Mouse (Mus musculus): ENCODE data around the gene Tff2.
A peak's percentile ranks its signal among the peaks of the same experiment; 100 is the strongest.

Gene Tff2

DNA sequence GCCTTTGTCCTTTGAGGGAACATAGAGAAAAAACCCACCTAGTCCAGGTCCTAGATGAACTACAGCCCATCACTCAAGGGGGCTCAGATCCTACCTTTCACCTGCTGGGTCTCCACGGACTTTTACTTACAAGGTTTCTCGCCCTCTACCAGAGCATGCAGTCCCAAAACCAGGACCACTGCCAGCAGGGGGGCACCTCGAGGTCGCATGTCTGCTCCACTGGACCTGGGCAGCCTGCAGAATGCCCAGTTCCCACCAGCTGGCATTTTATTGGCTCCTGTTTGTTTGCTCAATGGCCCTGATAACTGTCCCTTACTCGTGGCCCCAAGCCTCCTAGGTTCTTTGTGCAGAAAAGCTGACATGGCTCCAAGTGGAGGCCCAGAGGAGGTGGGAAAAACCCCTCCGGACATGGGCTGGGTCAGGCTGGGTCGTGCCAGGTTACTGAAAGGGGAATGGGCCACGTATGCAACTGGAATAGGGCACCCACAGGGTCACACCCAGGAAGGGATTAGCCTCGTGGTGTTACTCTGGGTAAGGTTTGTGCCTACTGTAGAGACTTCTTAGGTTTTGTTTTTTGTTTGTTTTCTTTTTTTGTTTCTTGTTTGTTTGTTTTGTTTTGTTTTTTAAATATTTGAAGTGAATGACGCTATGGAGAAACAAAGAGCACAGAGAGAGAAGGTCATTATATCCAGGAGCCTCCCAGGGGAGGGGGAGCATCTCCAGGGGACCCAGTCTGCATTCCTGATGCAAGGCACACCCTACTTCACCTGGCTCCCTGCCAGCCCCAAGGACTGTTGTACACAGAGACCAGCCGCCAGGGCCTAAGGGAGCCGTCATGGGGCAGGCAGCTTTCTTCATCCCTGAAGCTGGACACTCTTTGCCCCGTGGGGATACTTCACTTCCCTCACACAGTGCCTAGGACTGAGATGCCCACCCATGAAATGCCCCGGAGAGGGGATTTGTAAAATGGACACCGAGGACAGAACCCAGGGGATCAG, at the start of gene Tff2:
Tff2 (minus strand) TSS at position 243 of the 998 bp plus-strand sequence.
- DNase-seq, result peak; percentile 12

DNA sequence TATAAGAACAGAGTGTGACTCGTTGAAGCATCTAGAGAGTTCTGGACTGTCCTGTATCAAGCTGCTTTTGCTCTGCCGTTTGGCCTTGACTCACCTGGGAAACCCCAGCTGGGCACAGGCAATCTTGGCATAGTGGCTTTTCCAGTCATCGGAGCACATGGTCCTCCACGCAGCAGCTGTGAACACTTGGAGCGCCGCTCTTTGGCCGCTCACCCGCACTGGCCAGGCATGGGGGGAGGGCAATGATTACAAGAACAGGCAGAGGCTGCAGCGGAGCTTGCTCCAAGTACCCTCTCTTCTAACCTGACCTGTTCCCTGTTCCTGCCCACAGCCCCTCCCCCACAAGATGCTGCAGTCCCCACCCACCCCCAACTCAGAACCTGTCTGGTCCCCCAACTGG, 49.3 kb upstream of the Tff2 start:
- DNase-seq, result no peak

DNA sequence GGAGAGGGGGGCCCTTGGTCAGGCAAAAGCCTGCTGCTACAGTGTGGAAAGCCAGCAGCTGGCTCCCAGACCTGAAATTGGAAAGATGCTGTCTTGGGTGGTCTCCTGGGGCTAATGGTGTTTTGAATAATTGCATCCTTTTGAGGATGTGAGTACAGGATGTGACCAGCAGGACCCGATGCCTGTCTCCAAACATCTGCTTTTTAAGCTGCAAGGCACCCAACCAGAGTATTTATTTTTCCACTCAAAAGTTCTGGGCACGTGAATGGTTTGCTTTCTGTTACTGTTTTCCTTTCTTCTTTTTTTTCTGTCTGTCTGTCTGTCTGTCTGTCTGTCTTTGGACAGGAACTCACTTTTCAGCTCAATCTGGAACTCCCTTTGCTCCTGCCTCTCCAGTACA, 48.6 kb upstream of the Tff2 start:
- no peak for DNase-seq

DNA sequence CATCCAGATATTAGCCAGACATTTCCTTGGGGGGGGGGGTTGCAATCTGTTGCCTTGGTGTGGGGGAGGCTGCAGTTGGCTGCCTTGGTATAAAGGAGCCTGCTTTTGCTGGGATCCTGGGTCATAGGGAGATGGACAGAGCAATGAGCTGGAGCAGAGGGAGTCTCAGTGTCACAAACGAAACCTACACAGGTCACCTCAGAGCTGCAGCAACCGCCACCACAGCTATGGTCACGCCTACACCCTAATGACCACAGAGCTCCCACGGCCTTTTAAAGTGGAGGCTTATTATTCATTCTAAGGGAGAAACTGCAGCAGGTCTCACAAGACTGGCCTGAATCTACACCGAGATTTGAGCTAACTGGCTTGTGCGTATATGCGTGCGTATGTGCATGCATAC, 47.7 kb upstream of the Tff2 start:
- DNase-seq, result no peak

DNA sequence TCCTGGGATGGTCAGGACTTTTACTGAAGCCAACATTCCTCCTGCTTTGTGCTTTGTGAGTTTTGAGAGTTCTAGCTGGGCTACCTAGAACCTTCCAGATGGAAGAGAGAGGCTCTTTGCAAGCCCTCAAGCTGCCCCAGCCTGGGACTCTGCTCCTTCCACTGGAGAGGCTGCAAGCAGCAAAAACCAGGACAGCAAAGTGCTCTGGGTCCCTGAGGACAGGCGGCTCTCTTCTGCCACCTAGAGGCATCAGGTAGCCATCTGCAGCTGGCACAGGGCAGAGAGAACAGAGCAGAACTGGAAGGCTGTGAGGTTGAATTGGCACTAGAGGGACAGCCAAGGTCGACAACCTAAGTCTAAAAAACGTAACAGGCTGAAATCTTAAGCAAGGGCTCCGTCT, 43.3 kb upstream of the Tff2 start:
- DNase-seq, result peak; percentile 82

DNA sequence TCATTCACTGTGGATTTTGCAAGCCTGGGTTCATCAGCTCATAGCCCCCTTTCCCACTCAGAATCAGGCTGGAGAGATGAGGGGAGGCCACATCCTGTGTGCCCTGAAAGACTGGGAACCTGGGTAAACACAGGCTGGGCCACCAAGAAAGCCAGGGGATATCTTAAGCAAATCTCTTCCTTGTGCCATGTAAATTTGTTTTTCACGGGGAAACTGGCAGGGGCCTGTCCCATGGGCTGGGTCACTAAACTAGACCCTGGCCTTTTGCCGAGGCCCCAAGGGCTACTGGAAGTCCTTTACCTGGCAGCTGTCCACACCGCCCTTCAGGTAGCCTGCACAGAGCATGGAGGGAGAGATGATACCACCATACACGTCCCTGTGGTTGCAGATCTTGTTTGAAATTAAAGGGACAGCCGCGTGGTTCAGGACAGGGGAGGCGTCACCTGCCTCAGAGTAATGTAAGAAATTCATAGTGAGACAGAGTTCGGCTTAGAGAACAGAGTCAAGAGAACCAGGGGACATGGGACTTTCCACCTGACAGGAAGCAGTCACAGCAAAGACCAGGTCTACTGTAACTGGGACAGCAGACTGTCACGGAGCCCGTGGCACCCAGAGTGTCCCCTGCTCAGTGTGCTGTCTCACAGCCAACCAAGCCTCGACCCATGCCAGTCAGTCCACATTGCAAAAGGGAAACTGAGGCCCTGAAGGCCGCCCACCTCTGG, 40.3 kb upstream of the Tff2 start:
- DNase-seq, result peak; percentile 37

DNA sequence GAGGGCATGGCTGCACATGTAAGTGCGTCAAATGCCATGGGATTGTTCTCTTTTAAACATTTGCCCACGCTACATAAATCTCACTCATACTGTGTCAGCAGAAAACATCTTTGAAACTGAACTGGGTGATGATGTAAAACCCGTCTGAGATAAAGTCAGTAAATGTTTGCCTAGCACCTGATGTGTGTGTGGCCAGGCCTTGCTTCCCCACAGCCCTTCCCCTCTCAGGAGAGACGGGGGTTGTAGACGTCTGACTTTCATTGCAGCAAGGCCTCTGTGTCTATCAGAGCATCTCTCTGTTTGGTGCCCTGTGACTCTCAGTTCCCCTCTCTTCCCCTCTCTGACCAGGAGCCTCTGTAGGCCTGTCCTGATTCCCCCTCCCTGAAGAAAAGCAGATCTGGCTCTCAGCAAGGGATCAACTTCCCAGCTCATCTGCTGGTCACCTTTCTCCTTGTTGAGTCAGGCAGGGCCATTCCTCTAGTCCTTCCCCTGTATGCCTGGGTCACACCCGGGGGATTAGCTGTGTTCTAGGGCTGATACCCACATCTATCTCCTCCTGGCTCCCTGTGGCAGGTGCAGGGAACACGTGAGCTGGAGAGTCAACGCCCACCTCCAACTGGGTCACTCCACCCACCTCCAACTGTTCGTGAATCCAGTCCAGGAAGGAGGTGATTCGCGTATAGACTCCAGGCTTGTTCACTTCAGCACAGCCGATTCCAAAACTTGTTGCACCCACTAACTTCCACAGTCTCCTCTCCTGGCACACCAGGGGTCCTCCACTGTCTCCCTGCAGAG, 39.3 kb upstream of the Tff2 start:
- DNase-seq, result peak; percentile 24

DNA sequence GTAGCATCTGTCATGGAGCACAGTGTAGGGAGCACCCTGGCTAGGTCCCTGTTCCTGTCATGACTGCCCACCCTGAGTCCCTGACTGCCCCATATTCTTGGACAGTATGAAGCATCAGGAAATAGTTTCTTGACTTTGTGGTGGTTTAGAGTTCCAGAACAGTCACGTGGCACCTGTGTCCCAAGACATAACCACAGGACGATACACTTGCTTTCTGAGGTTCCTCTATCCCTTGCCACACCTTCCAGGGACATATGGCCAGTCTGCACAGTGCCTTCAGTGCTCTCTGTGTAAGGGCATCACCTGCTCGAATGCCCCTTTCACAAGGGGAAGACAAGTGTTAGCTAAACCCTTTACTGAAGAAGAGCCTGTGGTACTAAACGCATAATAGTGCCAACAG, 37.4 kb upstream of the Tff2 start:
- peak; percentile 22 for DNase-seq

DNA sequence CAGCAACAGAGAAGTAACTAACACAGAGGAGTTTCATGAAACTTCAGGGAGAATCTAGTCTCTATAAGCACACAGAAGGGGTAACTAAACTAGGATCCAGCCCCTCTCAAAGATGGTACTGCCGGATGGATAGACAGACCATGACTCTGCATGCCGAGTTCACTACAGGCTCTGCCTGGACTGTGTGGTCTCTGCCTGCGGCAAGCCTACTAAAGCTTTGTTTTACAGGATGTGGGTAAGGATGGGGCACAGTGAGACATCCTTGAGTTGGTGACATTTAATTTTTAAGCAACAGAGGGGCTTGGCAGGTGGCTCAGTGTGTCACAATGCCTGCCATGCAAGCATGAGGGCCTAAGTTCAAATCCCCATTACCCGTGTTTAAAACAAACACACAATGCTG, 32.2 kb upstream of the Tff2 start:
- no peak for DNase-seq

DNA sequence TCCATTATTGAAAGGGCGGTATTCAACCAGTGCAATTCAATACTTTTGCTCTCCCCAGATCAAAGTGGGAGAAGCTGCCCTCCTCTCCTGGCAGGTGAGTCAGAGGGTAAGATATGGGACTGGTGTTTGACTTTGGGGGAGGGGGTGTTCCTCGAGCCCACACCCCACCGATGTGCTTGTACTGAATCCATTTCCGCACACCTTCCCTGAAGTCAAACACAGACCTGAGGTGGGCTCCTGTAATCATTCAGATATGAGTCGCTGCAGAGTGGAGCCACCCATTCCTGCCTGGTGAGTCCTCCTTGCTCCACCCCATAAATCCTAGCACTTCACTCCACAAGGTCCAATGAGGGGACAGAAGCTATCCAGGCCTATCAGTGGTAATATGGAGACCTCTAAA, 25.7 kb upstream of the Tff2 start:
- DNase-seq, result no peak

DNA sequence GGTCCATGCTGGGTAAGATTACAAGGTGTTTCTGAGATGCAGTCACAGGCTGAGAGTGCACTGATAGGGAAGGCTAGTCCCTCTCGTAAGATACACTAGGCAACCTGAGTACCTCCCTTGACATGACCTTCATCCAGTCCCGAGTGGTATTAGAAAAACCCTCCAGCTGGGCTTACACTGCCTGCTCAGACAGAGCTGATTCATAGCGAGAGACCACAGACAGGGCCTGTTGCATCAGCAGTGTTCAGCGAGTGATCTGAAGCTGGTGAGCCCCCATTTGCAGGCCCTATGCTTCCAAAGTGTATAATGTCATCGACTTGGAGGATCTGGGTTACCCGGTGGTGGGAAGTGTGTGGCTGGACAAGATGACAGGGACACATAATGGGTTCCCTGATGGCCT, 21.0 kb upstream of the Tff2 start, which contains the start of gene Tff1:
Tff1 (minus strand) TSS at position 151 of the 400 bp plus-strand sequence.
- no peak for DNase-seq

DNA sequence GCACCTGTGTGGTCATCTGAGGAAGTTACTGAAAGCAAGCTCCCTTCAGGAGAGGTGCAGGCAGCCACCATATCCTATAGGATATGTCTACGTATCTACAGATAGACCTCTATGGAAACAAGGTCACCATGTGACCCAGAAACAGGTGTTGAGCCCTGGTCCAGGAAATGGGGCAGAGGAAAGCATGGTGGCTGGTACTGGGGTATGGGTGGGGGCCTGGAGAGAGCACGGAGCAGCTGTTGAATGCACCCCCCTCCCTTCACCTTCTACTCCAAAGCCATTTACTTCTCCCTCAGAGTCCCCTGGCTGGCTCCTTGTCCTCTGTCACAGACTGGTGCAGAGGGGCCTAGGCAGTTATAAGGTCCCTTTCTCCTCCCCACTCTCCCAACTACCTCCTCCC, 19.7 kb upstream of the Tff2 start:
- DNase-seq, result no peak

DNA sequence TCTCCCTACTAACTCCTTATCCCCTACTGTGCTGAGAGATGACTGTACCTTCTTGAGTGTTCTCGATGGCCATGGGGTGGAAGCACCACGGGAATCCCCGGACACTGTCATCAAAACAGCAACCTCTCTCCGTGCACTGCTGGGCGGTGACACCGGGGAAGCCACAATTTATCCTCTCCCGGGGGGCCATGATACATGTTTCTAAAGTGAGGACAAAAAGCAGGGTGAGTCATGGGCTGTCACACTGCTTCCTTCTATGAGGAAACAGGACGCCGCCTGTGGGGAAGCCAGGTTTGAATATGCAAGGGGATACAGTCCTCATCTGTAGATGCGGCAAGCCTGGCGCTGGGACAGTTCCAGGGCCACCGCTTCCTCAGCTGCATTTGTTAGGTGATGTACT, 18.5 kb upstream of the Tff2 start:
- no peak for DNase-seq

DNA sequence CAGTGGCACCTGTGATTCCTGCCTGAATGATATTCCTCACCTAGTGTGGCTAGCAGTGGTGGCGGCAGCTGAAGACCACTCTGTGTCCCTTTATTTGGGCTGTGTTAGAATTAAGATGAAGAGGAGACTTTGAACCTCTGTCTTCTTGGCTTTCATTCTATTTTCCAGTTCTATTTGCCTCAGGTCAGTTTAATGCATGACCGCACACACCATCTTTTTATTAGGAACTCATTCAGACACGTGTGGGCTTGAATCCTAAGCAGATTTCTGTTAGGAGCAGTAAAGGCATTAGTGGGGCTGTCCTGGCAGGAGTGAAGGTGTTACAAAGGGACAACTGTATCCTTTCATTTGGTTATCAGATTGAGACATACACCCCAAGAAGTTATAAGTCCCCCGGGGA, 16.2 kb upstream of the Tff2 start:
- DNase-seq, result no peak

DNA sequence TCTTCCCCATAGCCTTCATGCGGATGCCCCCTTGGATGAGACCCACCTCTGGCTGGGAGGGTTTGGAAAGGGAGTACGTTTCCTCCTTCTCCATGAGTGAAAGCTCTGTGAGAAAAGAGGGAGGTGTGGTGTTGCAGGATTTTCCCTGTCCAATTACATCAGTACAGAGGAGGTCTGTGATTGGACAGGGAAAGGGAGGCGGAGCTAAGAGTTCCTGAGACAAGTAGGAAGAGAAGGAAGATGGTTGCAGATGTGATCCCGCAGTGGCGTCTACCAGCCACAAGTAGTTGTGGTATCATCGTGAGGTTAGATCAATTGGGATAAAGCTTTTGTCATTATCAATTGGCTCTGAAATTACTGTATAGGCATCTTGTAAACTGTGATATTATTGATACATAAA, 13.8 kb upstream of the Tff2 start:
- DNase-seq, result no peak

DNA sequence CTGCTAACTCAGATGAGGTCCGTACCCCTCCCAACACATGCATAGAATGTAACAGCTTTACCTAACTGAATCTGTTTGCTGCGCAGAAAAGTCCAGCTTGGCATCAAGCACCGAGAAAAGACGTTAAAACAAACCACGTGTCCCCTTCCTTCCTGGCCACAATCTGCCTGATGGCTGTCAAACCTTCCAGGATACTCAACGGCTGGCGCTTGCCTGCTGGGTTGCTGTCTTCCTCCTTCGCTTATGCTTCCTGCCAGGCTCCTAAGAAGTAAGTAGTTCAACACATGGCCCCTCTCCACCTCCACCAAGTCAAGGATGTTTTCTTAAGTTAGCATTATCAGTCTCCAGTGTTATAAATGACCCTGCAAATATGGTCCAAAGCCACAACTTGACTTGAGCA, 9.7 kb upstream of the Tff2 start:
- DNase-seq, result no peak

DNA sequence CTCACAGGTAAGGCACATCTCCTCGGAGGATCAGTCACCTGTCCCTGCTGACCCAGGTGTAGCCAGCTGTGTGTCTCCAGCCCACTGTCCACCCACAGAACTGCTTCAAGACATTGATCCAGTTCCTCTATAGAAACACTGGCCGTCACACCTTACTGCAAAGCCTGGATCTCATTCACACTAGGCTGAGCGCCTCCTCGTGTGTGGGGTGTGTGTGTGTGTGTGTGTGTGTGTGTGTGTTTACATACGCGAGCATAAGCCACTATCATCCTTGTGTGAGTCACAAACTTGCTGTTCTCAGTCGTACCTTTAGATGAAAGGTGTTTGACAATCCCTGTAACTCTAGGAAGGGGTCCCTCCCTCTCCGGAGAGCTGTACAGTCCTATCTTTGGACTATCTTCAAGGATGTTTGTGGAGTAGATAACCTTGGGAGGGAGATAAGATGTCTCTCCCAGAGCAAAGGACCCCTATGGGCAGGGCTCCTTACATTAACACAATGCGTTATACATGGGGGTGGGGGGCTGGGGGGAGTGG, 9.0 kb upstream of the Tff2 start:
- DNase-seq, result no peak

DNA sequence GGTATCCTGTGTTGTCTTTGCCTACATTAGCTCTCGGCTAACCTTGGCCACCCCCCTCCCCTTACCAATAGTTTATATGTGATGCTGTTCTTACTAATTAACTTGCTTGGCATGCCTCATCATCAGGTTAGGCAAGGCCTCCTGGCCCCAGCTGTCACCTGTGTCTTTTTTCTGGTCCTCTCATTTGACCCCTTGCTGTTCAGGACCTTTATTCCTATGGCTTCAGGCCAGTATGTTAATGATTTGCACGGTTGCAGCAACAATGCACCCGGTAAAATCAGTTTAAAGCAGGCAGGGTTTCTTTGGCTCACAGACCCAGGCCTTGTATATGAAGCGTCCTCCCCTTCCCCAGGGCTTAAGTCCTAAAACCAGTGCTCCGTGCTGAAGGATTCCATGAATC, 8.4 kb upstream of the Tff2 start:
- no peak for DNase-seq

DNA sequence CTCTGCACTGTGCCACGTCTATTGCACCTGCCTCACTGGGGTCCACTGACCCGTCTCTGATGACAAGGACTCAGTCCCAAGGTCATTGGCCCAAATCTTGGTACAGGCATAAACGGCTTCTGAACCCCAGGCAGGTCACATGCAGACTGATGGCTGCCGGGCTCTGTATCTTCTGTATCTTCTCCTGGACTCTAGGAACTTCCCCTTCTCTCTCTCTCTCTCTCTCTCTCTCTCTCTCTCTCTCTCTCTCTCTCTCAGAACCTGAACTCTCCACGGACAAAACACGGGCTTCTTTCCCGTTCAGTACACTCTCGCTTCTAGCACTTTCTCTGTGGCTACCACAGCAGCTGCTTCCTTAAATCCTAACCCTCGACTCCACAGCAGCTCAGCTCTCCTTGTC, 1.9 kb upstream of the Tff2 start:
- no peak for DNase-seq

DNA sequence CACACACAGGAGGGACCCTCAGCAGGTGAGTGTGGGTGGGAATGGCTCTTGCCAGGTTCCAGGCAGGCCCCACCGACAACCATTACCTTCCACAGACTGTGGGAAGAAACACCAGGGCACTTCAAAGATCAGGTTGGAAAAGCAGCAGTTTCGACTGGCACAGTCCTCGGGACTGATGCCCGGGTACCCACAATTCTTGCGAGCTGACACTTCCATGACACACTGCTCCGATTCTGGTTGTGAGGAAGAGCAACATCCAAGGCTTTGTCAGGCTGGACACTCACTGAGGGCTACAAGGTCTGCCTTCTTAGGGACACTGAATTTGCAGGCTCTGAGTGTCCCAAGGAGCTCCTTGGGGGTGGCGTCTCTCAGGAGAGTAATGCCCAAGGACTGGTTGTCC, 2.0 kb downstream of the Tff2 start:
- DNase-seq, result no peak

DNA sequence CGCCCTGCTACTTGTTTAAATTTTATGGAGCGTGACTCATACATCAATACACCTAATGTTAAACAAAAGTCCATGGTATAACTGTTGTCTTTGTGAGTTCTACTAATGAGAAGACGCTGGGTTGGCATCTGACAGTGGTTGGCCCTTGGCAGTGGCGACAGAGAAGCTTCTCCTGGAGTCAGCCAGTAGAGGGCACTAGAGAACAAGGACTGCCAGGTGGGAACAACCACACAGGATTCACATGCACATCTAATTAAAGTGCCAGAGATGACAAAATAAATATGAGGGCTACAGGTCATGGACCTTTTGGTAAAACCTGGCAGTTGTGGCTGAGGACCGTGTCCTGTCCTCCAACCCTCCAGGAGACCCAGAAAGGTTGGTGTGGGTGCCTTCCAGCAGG, 5.7 kb downstream of the Tff2 start:
- DNase-seq, result peak; percentile 70

DNA sequence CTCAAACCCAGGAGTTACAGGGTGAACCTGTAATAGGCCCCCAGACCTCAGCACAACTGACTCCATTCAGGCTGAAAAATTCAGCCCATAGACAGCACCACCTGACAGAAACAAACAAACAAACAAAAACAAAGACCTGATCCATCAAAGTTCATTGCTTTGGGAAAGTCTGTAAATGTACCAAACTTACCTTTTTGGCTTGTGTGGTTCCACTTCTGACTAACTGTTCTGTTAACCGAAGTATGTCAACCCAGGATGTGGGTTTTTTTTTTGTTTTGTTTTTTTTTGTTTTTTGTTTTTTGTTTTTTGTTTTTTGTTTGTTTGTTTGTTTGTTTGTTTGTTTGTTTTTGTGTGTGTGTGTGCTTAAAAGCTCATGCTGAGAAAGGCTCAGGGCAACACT, 7.3 kb downstream of the Tff2 start:
- no peak for DNase-seq

DNA sequence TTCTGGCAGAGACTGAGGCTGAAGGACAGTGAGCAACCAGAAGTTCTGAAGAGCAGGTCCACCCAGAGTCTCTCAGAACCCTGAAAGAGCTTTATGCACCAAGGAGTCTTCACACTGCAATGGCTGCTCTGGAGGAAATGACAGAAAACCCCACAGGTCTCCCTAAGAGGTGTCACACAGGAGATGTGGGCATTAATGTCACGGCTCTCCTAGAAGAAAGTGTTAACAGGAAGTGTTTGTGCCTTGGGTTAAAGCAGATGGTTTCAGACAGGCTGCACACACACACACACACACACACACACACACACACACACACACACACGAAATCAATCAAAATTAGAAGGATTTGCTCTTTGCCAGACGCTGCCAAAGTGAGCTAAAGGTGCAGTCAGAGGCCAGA, 7.8 kb downstream of the Tff2 start:
- DNase-seq, result no peak

Data from lung, postnatal 36 days (tissue).